Mouse (Mus musculus): Measurements from ENCODE around the gene 1700056E22Rik. TPM values are rescaled to one million over a fixed set of nuclear protein-coding genes. Genes with fewer than 3 reads are reported as not detected.

The 1700056E22Rik gene
- total RNA-seq (2023): 34.5 TPM

GRCm38 (mm10) chr1:184034011-184034557 is at the start of gene 1700056E22Rik:
1700056E22Rik (minus strand) TSS chr1:184034301.

GRCm38 (mm10) chr1:184013106-184013505 is 21.0 kb downstream of the 1700056E22Rik start, which contains the start of gene Dusp10:
Dusp10 (plus strand) TSS chr1:184013302.

Other genes starting within 250 kb of the 1700056E22Rik start
- gene Dusp10, start 21.0 kb downstream of the 1700056E22Rik start, total RNA-seq (2023): 622 TPM

All from CD4-positive naive resting alpha-beta T cell, adult 57 days (primary cell).